Mouse (Mus musculus) erythroblast, adult 5-6 weeks (primary cell): ENCODE data around the gene Siae. TPM values are rescaled to one million over a fixed set of nuclear protein-coding genes. Genes with fewer than 3 reads are reported as not detected.

Experiments used
- ATAC-seq: replicated peaks from 2 replicates; pipeline ENCODE4 v1.8.0; 2016; ENCODE audit warnings: moderate number of reproducible peaks, mild to moderate bottlenecking, moderate TSS enrichment, inconsistent platforms; ENCODE audit not compliant: poor library complexity, low FRiP score, severe bottlenecking
- total RNA-seq, 2 experiments: library from RNA; stranded (forward) in 1 of 2; stranded (reverse) in 1 of 2; fragments of 150-400 nt in 1 of 2; fragments of 200-764, 138-1000 nt in 1 of 2; gene quantifications; 2 replicates each; pipeline versions ENCODE4 v1.2.3 to v1.2.4; 2015 to 2017; ENCODE audit warnings: low replicate concordance in 2 of 2

The Siae gene
- total RNA-seq, 2 experiments from 2014 or later, result 1.9 to 2.6 TPM

DNA sequence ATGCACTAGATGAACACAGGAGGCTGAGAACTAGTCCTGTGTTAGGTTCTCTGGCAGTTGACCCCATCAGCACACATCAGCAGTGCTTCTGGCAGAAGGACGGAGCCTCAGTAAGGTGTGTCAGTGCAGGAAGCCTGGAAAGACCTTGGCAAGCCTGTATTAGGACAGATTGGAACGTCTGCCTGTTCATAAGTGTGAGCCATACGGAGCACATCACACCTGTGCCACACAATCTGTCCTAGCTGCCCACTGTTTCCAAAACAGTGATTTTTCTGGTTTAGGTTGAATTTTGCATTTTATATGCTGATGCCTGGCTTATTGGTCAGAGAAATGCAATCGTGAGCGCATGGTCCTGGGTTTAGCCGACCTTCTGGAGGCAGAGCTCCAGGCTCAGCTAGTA lies 65.8 kb downstream of the Siae start:
- ATAC-seq, result no peak

- no peak for ATAC-seq
These were observed 68.5 kb downstream of the Siae start for GRCm38 (mm10) chr9:37623981-37624380.

DNA sequence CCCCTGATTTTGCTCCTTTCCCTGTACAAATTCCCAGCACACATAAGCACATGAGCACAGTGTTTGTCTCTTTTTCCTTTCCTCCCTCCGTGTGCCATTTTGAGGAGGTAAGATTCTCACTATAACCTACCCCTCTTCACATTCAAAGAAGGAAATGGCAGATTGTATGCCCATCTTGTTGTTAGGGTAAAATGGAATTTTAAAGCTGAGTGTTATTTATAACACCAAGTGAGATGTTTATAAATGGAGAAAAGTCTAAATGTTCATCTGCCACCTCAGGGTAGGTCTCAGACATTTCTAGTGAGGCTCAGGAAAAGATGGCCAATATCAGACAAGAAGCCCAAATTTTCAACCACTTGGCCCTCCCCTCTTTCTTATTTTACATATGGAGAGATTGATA lies 69.0 kb downstream of the Siae start:
- ATAC-seq, result no peak

GRCm38 (mm10) chr9:37625129-37625528 lies 69.6 kb downstream of the Siae start:
- no peak for ATAC-seq

GRCm38 (mm10) chr9:37625641-37626040 lies 70.1 kb downstream of the Siae start:
- ATAC-seq, result no peak

DNA sequence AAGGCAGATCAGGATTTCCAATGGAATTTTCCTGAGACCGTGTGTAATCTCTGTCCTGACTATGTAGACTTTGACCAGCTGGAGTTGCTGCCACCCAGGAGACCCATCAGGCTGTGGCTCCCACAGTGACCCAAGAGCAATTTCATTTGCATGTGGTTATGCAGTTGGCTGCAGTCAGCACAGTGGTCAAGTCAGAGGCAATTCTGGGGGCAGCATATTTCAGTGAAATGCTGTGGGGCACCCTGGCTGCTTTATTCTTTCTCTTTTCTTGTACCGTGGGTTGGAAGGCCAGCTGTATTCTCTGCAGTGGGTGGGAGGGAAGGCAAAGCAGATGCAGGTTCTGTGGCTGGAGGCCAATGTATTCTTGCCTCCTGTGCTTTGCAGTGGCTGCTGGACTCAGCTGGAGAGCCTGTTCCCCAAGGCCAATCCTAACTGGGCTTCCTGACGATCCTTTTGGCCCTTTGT lies 70.6 kb downstream of the Siae start:
- ATAC-seq, result no peak

- no peak for ATAC-seq
These were observed 71.8 kb downstream of the Siae start for GRCm38 (mm10) chr9:37627263-37627662.

GRCm38 (mm10) chr9:37628581-37628980 lies 73.1 kb downstream of the Siae start:
- ATAC-seq, result no peak

DNA sequence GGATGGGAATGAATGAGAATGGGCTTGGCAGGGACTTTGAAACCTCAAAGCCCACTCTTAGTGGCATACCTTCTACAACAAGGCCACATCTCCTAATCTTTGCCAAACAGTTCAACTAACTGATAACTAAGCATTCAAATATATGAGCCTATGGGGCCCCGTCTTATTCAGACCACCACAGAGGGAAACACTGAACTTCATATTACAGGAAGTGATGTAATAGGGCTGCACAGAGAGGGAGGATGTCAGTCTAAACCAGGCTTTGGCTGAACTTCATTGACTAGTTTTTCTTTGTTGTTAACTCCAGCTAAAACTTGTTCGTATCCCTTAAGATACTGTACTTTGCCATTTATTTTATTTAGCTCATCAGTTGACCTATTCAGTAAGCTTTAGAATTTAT lies 74.4 kb downstream of the Siae start:
- ATAC-seq, result no peak

DNA sequence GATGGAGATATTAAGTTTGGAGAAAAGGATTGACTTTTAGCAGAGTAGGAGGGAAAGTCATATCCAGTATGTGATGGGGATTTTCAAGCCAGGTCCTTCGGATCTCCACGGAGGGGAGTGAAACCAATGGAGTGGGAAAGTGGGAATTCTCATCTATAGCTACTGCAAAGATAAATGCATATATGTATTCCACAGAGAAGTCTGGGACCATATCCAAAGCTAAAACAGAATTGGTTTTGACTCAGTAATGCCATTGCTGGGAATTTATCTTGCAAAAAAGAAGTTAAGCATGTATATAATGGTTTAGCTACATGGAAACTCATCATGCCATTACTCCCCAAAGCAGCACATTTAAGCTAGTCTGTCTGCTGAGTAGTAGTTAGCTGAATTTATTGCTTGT lies 76.8 kb downstream of the Siae start:
- no peak for ATAC-seq

GRCm38 (mm10) chr9:37634269-37634668 lies 78.8 kb downstream of the Siae start:
- ATAC-seq, result no peak

DNA sequence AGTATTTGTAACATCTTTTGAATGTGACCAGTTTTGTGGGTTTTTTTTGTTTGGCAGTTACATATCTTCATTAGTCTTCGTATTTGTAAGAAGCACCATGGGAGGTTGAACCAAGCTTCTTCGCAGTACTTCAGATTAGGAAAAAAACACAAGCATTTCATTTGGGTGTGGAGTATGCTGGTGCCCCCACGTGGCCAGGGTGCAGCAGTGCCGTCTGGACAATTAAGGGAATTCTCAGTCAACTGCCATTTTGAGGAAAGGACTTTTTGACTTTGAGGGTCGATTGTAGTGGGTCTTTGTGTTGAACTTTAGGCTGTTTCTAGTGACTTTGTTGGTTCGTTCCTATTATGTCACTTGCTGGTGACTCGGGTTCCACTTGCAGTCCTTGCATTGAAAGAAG lies 80.8 kb downstream of the Siae start:
- peak; percentile 75; the same call in 1 of the 2 replicates for ATAC-seq

DNA sequence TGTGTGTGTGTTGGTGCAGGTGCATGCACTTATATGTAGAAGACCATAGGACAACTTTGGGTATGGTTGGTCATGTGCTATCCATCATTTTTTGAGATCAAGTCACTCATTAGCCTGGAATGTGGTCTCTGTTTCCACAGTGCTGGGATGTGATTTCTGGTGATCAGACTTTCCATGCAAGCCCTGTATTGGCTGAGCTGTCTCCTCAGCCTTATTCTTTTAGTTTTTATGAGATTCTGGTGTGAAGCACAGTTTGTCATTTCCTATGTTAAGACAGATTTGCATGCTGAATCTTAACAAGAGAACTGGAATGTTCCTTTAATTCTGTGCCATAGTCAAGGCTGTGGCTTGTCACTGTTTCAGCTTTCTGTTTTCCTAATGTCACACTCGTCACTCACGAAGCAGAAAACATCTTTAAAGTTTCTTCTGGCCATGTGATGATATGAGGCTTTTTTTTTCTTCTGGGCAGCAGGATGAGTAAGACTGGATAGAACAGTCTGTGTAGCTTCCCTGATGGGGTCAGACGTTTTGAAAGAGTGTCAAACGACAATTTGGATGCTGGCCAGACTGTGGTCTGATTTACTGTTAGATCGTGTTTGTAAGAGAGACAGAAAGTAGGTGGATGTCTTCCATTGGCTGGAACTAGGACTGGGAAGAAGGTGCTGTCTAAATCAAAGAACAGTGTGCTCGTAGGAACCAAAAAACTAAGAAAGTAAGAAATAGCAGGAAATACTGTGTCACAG lies 81.5 kb downstream of the Siae start:
- ATAC-seq, result no peak

DNA sequence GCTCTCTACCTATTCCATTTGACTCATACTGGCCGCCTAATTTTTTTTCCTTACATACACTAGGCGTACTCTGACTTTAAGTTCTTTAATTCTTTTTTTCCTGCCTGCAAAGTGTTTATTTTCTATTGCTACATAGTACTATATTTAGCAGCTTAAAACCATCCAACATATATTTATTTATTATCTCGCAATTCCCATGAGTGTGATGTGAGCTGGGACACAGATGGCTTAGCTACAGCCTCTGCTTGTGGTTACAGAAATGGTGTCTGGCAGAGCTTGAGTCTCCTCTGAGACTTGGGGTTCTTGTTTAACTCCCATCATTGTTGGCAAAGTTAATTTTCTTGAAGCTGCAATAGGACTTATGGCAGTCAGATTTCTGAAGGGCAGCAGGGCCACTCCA lies 83.2 kb downstream of the Siae start:
- no peak for ATAC-seq

- no peak for ATAC-seq
These were observed 90.7 kb downstream of the Siae start for GRCm38 (mm10) chr9:37646246-37646645.

GRCm38 (mm10) chr9:37650639-37651038 lies 95.1 kb downstream of the Siae start:
- no peak for ATAC-seq

DNA sequence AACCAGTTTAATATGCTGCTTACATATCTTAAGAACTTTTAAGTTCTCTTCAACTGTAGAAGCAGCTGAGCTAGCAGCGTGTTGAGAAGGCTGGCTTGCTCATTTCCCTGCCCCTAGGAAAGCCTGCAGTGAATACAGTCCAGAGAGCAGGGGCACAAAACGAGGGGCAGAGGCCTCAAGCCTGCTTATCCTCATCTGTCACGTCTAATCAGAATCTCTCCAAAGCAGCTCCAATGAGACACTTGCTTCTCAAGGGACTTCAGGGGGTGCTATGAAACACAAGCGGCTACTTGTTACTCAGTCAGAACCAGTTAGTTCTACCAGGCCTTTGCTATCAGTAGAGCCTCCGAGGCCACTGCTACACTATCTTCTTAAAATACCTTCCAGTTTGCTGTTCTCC lies 98.3 kb downstream of the Siae start:
- no peak for ATAC-seq

DNA sequence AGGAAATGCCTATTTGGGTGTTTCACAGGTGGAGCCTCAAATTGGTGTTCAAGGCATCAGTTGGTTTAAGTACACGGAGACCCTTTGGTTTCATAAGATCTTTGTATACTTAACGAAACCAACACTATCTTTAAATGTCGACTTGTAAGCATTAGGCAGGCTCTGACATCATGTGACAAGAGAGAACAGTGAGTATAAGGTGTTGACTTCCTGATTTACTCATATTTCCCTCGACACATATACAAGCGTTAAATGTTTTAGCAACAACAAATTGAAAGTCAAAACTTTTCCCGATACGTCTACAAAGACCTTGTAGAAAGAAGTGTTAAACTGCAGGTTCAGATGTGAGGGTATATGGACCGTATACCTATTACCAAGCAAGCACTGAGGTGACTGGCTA lies 100.5 kb downstream of the Siae start:
- ATAC-seq, result peak; percentile 12; the same call in 1 of the 2 replicates

DNA sequence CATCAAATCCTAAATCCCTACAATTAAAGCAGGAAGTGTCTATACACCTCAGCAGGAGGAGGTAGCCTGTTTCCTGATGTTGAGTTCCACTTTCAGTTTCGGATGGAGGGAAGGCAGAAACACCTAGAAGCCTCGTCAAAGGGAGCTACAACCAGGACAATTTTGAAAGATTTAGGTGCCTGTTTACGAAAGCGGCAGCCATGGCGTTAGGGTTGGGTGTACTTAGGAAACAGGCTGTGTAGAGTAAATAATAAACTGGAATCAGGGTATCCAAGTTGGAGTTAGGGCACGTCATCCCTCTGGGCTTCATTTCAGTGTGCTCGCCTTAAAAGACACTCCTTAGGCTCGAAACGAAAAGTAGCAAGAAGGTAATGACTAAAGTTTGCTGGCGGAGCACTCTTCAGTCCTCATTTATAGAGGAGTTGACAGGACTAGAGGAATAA lies 101.0 kb downstream of the Siae start:
- ATAC-seq, result peak; percentile 49

GRCm38 (mm10) chr9:37656931-37657481 lies 101.5 kb downstream of the Siae start, which contains the start of gene Tbrg1:
TSS of gene Tbrg1 (minus strand) at chr9:37657312.
- peak; percentile 87 for ATAC-seq

- ATAC-seq, result no peak
These were observed 103.9 kb downstream of the Siae start for GRCm38 (mm10) chr9:37659413-37659812.
